Mouse (Mus musculus) T-helper 2 cell (primary cell): ENCODE data around the gene Supt6.

Experiments
- in situ Hi-C: fragments of 300-600 bp; cut with MboI, MseI; formaldehyde crosslinking; loops from one replicate; pipeline ENCODE4 v1.15.1; 2025; ENCODE audit warnings: high pct_unique_total_duplicates

Gene Supt6

GRCm38 (mm10) chr11:78168541-78169468 lies 77.0 kb downstream of the Supt6 start:
- in situ Hi-C loops, result no loop called here

GRCm38 (mm10) chr11:78167257-78167959 lies 78.4 kb downstream of the Supt6 start:
- in situ Hi-C loops, result no loop called here

DNA sequence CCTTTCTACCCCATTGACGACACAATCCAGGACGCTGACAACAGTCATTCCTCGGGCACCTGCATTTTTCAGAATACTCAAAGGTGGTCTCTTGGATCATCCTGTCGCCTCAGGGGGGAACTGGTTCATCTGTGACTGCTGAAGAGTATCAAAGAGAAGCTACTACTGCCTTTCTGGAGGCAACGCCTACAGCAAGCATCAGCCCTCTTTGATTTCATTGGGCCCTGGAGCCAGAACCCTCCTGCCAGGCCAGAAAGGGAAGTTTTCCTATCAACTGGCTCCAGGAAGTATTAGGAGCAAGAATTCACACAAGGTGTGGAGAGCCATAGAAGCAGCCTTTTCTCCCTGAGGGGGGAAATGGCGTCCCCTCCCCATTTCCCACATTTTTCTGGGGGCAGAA lies 79.1 kb downstream of the Supt6 start:
- in situ Hi-C loops, result no loop called here

GRCm38 (mm10) chr11:78166161-78166560 lies 79.6 kb downstream of the Supt6 start:
- in situ Hi-C loops, result no loop called here

DNA sequence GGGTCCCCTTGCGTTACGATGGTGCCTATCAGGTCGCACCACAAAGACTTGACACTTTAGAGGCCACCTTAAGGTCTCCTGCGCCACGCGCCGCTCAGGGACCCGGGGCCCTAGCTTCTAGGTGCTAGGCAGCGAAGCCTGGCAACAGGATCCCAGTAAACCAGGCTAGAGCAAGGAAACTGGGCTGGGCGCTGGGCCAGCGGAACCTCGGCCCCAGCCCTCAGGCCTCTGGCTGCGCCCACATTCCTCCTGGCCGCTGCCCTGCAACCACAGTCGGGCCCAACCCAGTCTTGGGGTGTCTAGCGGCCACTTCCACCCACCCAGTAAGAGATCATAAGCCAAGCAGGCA lies 80.1 kb downstream of the Supt6 start:
- in situ Hi-C loops, result no loop called here

DNA sequence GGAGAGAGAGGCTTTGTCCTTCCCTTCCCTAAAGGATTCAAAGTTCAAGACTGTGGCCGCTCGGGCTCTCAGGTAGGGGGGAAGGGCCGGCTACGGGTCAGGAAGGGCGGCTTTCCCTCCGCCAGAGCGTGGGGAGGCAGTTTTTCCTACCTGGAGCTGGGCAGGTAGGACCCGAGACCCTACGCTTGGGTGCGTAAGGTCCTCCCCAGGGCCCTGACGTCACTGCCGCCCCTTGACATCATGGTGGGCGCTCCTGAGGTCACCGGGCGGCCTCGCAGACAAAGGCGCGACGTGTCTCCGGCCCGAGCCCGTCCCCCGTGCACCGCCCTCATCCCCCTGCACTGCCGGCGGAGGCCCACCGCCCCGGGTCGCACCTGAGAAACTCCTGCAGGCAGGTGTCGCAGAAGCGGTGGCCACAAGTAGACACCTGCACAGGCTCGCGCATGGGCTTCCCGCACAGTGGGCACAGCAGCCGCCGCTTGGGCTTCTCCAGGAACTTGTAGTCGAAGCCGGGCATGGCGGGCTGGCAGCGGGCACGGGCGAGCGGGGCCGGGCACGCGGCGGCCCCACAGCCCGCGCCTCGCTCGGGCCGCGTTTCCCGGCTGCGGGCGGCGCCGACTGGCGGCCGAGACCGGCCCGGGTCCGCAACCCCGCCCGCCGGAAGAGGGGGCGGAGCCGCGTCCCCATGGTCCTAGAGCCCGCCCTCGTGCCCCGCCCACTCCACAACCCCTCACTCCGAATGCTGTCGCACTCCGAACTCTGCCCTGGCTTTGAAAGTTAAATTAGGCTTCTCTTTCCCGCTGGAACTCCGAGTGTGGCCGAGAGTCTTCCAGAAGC lies 80.6 kb downstream of the Supt6 start, which contains the start of gene Traf4:
Gene Traf4 (minus strand): TSS at position 666 of the 837 bp plus-strand sequence.
- in situ Hi-C loops, result no loop called here

DNA sequence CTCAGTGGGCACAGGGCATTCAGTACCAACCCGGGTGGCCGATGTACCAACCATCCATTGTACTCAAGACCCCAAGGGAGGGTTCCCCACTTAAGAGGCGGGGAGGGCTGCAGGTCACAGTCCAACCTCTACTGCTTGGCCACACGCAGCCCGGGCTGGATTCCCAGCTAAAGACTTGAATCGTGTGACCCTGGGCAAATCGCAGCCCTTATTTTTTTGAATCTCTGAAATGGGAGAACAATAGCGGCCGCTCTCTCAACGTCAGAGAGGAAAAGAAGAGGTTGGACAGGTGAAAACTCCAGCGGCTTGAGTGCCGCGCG lies 81.2 kb downstream of the Supt6 start:
- in situ Hi-C loops, result no loop called here

DNA sequence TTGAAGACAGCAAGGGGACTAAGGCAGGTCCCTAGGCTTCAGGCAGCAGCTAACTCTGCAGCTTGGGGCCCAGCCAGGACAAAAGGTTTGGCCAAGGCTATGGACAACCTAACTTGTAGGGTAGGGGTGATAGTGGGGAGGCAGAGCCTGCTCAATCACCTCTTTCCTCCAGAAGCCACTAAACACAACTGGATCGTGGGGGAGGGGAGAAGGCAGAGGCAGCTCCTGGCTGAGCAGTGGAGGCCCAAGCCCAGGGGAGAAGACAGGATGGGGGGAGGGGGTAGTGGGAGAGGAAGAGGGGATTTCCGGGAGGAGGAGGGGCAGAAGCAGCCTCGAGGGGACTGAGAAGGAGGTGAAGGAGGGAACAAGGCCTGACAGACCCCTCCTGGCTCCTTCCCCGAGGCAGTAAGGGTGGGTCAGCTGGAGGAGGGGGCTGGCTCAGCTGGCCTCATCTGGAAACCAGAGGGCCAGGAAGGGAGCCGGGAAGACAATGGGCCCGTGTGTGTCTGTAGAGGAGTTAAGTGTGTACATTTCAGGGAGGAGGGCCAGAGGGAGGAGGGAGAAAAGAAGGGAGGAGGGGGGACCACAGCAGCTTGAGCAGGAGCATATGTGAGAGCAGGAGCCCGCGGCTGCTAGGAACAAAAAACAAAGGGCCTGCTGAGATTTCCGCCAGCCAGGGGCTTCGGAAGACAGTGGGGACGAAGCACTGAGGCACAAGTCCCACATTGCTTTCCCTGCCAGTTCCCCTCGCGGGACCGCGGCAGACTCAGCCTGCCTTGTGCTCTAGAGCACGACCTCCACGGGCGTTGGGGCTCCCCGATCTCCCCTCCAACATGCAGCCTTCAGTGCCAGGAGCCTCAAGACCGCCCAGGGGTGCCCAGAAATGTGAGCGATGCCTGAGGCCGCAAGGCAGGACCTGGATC lies 81.8 kb downstream of the Supt6 start:
- in situ Hi-C loops, result no loop called here

GRCm38 (mm10) chr11:78163045-78163444 lies 82.7 kb downstream of the Supt6 start:
- in situ Hi-C loops, result no loop called here

GRCm38 (mm10) chr11:78162504-78162903 lies 83.3 kb downstream of the Supt6 start:
- in situ Hi-C loops, result no loop called here

GRCm38 (mm10) chr11:78161968-78162367 lies 83.8 kb downstream of the Supt6 start:
- in situ Hi-C loops, result no loop called here

DNA sequence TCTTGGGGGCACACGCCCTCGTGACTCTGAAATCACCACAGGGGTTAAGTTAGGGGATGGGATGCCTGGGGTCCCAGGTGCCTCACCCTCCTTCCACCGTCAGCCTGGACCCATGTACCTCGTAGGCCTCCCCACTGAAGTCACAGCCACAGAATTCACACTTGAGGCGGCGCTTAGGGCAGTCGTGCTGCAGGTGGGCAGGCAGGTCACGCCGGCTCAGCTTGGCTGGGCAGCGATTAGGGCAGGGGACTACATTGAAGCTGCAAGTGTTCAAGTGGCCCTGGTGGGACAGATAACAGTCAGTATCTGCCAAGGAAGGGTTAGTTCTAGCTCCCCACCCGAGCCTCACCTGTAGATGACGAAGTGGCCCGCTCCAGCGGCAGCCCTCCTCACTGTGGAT lies 84.6 kb downstream of the Supt6 start:
- in situ Hi-C loops, result no loop called here

DNA sequence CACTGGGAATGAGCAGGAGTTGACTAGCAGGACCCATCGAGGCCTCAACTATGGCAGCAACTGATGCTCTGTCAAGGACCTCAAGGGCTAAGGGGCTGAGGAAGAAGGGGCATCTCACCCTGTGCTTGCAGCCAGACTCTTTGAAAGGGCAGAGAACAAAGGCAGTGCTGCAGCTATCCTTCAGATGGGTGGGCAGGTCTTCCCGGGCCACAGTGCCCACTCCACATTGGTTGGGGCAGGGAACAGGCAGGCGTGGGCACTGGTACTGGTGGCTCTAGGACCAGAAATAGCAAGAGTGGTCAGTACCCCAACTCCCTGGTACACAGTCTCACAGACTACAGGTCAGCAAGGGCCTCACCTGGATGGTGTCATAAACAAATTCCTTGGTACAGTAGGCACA lies 85.1 kb downstream of the Supt6 start:
- in situ Hi-C loops, result no loop called here

DNA sequence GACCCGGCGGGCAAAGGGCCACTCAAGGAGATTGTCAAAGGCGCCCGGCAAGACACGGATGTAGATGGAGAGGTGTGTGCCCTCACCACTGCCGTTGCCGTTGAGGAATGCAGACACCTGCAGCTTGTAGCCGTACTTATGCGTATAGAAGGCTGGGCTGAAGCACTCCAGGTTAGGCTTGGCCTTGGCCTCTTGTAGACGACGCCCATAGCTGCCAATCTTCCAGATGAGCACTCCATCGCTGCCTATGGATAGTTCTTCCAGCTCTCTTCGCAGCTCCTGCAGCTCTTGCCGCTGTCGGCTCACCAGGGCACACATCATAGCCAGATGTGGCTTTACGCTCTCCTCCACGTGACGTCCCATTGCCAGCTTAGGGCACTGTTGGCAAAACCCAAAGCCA lies 85.6 kb downstream of the Supt6 start:
- in situ Hi-C loops, result no loop called here

DNA sequence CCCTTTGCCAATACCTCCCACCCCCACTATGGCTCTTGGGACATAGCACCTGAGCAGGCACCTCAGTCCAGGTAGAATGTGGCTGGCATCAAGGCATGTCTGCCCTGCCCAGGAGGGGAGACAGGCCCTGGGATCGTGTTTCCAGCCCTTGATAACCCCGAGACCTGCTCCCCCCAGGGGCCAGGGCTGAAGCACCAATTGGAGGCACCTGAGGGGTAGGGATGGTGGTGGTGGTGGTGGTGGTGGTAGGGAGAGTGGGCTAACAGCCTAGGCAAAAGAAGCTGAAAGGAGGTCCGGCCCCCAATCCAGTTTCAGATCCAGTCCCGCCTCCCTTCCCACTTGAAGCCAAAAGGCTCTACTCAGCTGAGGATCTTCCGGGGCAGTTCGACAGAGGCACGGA lies 86.2 kb downstream of the Supt6 start:
- in situ Hi-C loops, result no loop called here

GRCm38 (mm10) chr11:78159096-78159495 lies 86.7 kb downstream of the Supt6 start:
- in situ Hi-C loops, result no loop called here
